Mouse (Mus musculus) cerebellum, adult 2 months (tissue): ENCODE results near the gene Kctd7.

Experiments
- CTCF ChIP-seq: fragments of 200-500 bp; IDR thresholded peaks from 2 replicates; pipeline ENCODE4 v1.5.1; 2011; ENCODE audit warnings: low read depth, mild to moderate bottlenecking, control low read depth, low read length, moderate library complexity, borderline replicate concordance; ENCODE audit not compliant: insufficient read depth
- POLR2A ChIP-seq: fragments of 200-500 bp; IDR thresholded peaks from 2 replicates; pipeline ENCODE4 v1.6.1; 2011; ENCODE audit warnings: low read length, control low read depth, borderline replicate concordance; ENCODE audit not compliant: insufficient read depth

DNA sequence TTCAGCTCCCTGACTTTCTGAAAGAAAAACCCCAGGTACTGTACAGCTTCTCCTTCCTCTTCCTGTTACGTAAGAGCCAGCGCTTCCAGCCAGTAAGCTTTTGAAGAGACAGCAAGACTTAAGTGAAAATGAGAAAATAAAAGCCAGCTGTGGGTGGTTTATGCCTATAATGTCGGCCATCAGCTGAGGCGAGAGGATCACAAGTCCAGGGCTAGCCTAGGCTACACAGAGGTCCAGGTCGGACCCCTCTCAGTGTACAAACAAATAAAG lies 15.2 kb upstream of the Kctd7 start:
- TF ChIP-seq POLR2A (no peak), CTCF (no peak)
